Mouse (Mus musculus): ENCODE data around the gene Hrk. TPM values are rescaled to one million over a fixed set of nuclear protein-coding genes. Genes with fewer than 3 reads are reported as not detected.

Gene Hrk
- polyA plus RNA-seq, 1 experiment: 0.02 TPM

GRCm38 (mm10) chr5:118217410-118217809 lies 53.0 kb downstream of the Hrk start:
- Histone ChIP-seq H3K27ac (ENCODE audit: insufficient read depth, low read depth, low read length) (no peak overlapping the region), H3K36me3 (ENCODE audit: control insufficient read depth, insufficient read depth, low read length) (no peaks in the 10 kb centered on the region), H3K27me3 (replicated peaks; ENCODE audit: control insufficient read depth, insufficient read depth, low read length) (no peaks in the 10 kb centered on the region), H3K4me1 (ENCODE audit: control insufficient read depth, insufficient read depth, low read length) (no peaks in the 10 kb centered on the region), H3K4me3 (ENCODE audit: insufficient read depth, low read depth, low read length) (no peak overlapping the region)
- TF ChIP-seq POLR2A (IDR thresholded peaks at IDR 0.05; ENCODE audit: low read depth, low read length) (no peak), CTCF (conservative IDR thresholded peaks at IDR 0.05; ENCODE audit: insufficient read depth, insufficient read length, low read depth, low read length) (no peak)
- 68% methylated on average over 6 of the region's 6 CpGs for WGBS
- DNase-seq: no peak

- TF ChIP-seq CTCF (conservative IDR thresholded peaks at IDR 0.05; ENCODE audit: insufficient read depth, insufficient read length, low read depth, low read length): no peak
- no peak for TF ChIP-seq POLR2A (IDR thresholded peaks at IDR 0.05; ENCODE audit: low read depth, low read length)
- 61% methylated on average over 9 of the region's 9 CpGs for WGBS
- Histone ChIP-seq H3K36me3 (ENCODE audit: control insufficient read depth, insufficient read depth, low read length) (no peaks in the 10 kb centered on the region), H3K4me3 (ENCODE audit: insufficient read depth, low read depth, low read length) (no peak overlapping the region), H3K27me3 (replicated peaks; ENCODE audit: control insufficient read depth, insufficient read depth, low read length) (no peaks in the 10 kb centered on the region), H3K4me1 (ENCODE audit: control insufficient read depth, insufficient read depth, low read length) (no peaks in the 10 kb centered on the region), H3K27ac (ENCODE audit: insufficient read depth, low read depth, low read length) (no peak overlapping the region)
- DNase-seq: no peak
These were observed 58.8 kb downstream of the Hrk start for GRCm38 (mm10) chr5:118223142-118223757.

GRCm38 (mm10) chr5:118230071-118230611 lies 65.7 kb downstream of the Hrk start:
- TF ChIP-seq CTCF (conservative IDR thresholded peaks at IDR 0.05; ENCODE audit: insufficient read depth, insufficient read length, low read depth, low read length): no peak
- TF ChIP-seq POLR2A (IDR thresholded peaks at IDR 0.05; ENCODE audit: low read depth, low read length): no peak
- H3K36me3 ChIP-seq (ENCODE audit: control insufficient read depth, insufficient read depth, low read length): no peaks in the 10 kb centered on the region
- H3K4me3 ChIP-seq (ENCODE audit: insufficient read depth, low read depth, low read length): no peak overlapping the region
- H3K4me1 ChIP-seq (ENCODE audit: control insufficient read depth, insufficient read depth, low read length): no peaks in the 10 kb centered on the region
- no peaks in the 10 kb centered on the region for H3K27me3 ChIP-seq (replicated peaks; ENCODE audit: control insufficient read depth, insufficient read depth, low read length)
- no peak for DNase-seq
- H3K27ac ChIP-seq (ENCODE audit: insufficient read depth, low read depth, low read length): no peak overlapping the region
- 95% methylated on average over 13 of the region's 13 CpGs for WGBS

- Histone ChIP-seq H3K4me3 (ENCODE audit: insufficient read depth, low read depth, low read length) (no peak overlapping the region), H3K36me3 (ENCODE audit: control insufficient read depth, insufficient read depth, low read length) (no peaks in the 10 kb centered on the region), H3K27ac (ENCODE audit: insufficient read depth, low read depth, low read length) (no peak overlapping the region), H3K4me1 (ENCODE audit: control insufficient read depth, insufficient read depth, low read length) (no peaks in the 10 kb centered on the region), H3K27me3 (replicated peaks; ENCODE audit: control insufficient read depth, insufficient read depth, low read length) (no peaks in the 10 kb centered on the region)
- 86% methylated on average over 12 of the region's 12 CpGs for WGBS
- TF ChIP-seq POLR2A (IDR thresholded peaks at IDR 0.05; ENCODE audit: low read depth, low read length) (no peak), CTCF (conservative IDR thresholded peaks at IDR 0.05; ENCODE audit: insufficient read depth, insufficient read length, low read depth, low read length) (no peak)
- no peak for DNase-seq
These were observed 72.4 kb downstream of the Hrk start for GRCm38 (mm10) chr5:118236891-118237290.

Other genes with a start within 250 kb of the Hrk start
- gene Fbxo21, start 187.9 kb upstream of the Hrk start, polyA plus RNA-seq (2012; rRNA removed): 67.4 and 75.6 TPM in 2 replicates
- gene Tesc, start 136.9 kb upstream of the Hrk start, polyA plus RNA-seq (2012; rRNA removed): 33.3 and 38.1 TPM in 2 replicates
- gene Fbxw8, start 9.2 kb upstream of the Hrk start, polyA plus RNA-seq (2012; rRNA removed): 60.8 and 64.8 TPM in 2 replicates
- 1.8 and 2.9 TPM in 2 replicates for gene Rnft2, start 80.5 kb downstream of the Hrk start, polyA plus RNA-seq (2012; rRNA removed)
- 10.0 and 11.0 TPM in 2 replicates for gene 2410131K14Rik, start 80.6 kb downstream of the Hrk start, polyA plus RNA-seq (2012; rRNA removed)